Mouse (Mus musculus) forebrain, embryonic 16.5 days (tissue): ENCODE measurements at regions not wholly inside any gene's neighbourhood (a gene's known extent, or its start where the extent isn't known, plus 50 kb on each side); places are given as distances from the start of the nearest gene placed in this dataset.

Source experiments
- ATAC-seq: fragments of 200-750 bp; cut with Nextera tagmentation; 2 replicates; pipeline ENCODE4 v1.8.0; 2017; ENCODE audit warnings: mild to moderate bottlenecking, moderate library complexity
- H3K27ac ChIP-seq: fragments of 300-500 bp; sonication (generic); 2 replicates; pipeline ENCODE4 v1.5.1; 2014; ENCODE audit warnings: low read length, control low read depth
- H3K27me3 ChIP-seq: fragments of 300-500 bp; sonication (generic); replicated peaks from 2 replicates; pipeline ENCODE4 v1.6.1; 2014; ENCODE audit warnings: low read length; ENCODE audit not compliant: control insufficient read depth, insufficient read depth
- H3K36me3 ChIP-seq: fragments of 300-500 bp; sonication (generic); 2 replicates; pipeline ENCODE4 v1.6.1; 2014; ENCODE audit not compliant: control insufficient read depth, insufficient read depth
- H3K4me1 ChIP-seq: fragments of 300-500 bp; sonication (generic); replicated peaks from 2 replicates; pipeline ENCODE4 v1.6.1; 2014; ENCODE audit warnings: low read length; ENCODE audit not compliant: control insufficient read depth, insufficient read depth
- H3K4me2 ChIP-seq: fragments of 300-500 bp; sonication (generic); 2 replicates; pipeline ENCODE4 v1.6.1; 2014; ENCODE audit warnings: mild to moderate bottlenecking, low read length, control low read depth
- H3K4me3 ChIP-seq: fragments of 300-500 bp; sonication (generic); replicated peaks from 2 replicates; pipeline ENCODE4 v1.5.1; 2014; ENCODE audit warnings: mild to moderate bottlenecking, low read length, control low read depth
- H3K9ac ChIP-seq: fragments of 300-500 bp; sonication (generic); replicated peaks from 2 replicates; pipeline ENCODE4 v1.6.1; 2014; ENCODE audit warnings: low read depth, low read length, control low read depth
- H3K9me3 ChIP-seq: fragments of 300-500 bp; sonication (generic); 2 replicates; pipeline ENCODE4 v1.6.1; 2016; ENCODE audit warnings: low read length; ENCODE audit not compliant: control insufficient read depth
- WGBS: fragments of 180-500 bp; shearing (Covaris S2); extraction: QIAGEN DNeasy Blood & Tissue Kit; methylation state at CpG from one replicate; pipeline ENCODE4 v1.1.7; 2014; 5-methylcytosine and 5-hydroxymethylcytosine counted together

- WGBS: 69% methylated on average over 2 of the region's 2 CpGs
- no peak for ATAC-seq
Observed at GRCm38 (mm10) chr16:47754671-47755070, 528.9 kb upstream of the Dppa4 start.

GRCm38 (mm10) chr16:47758296-47758695, 525.2 kb upstream of the Dppa4 start:
- H3K4me2 ChIP-seq: no peak overlapping the region
- ATAC-seq: no peak

More at GRCm38 (mm10) chr16:47754671-47755070, 528.9 kb upstream of the Dppa4 start:
- Histone ChIP-seq H3K4me3 (no peak overlapping the region), H3K36me3 (no peaks in the 10 kb centered on the region), H3K27ac (no peak overlapping the region), H3K4me1 (no peaks in the 10 kb centered on the region), H3K27me3 (no peaks in the 10 kb centered on the region), H3K9me3 (no peaks in the 10 kb centered on the region), H3K9ac (no peak overlapping the region), H3K4me2 (no peak overlapping the region)

GRCm38 (mm10) chr16:47765742-47766141, 517.8 kb upstream of the Dppa4 start:
- no peaks in the 10 kb centered on the region for H3K4me1 ChIP-seq
- H3K27ac ChIP-seq: no peak overlapping the region
- no peaks in the 10 kb centered on the region for H3K27me3 ChIP-seq
- 59% methylated on average over 3 of the region's 3 CpGs for WGBS
- ATAC-seq: no peak
- H3K36me3 ChIP-seq: no peaks in the 10 kb centered on the region
- no peak overlapping the region for H3K9ac ChIP-seq
- no peak overlapping the region for H3K4me3 ChIP-seq
- H3K4me2 ChIP-seq: no peak overlapping the region
- no peaks in the 10 kb centered on the region for H3K9me3 ChIP-seq

More at GRCm38 (mm10) chr16:47758296-47758695, 525.2 kb upstream of the Dppa4 start:
- no peaks in the 10 kb centered on the region for H3K4me1 ChIP-seq
- no peak overlapping the region for H3K4me3 ChIP-seq
- H3K36me3 ChIP-seq: no peaks in the 10 kb centered on the region
- H3K27ac ChIP-seq: no peak overlapping the region
- no peak overlapping the region for H3K9ac ChIP-seq
- no peaks in the 10 kb centered on the region for H3K27me3 ChIP-seq
- WGBS: 62% methylated on average over 1 of the region's 1 CpGs
- H3K9me3 ChIP-seq: no peaks in the 10 kb centered on the region

- Histone ChIP-seq H3K4me1 (no peaks in the 10 kb centered on the region), H3K4me3 (no peak overlapping the region), H3K27ac (no peak overlapping the region), H3K36me3 (no peaks in the 10 kb centered on the region), H3K27me3 (no peaks in the 10 kb centered on the region), H3K9ac (no peak overlapping the region), H3K9me3 (no peaks in the 10 kb centered on the region), H3K4me2 (no peak overlapping the region)
- ATAC-seq: no peak
- WGBS: 59% methylated on average over 5 of the region's 5 CpGs
Observed at GRCm38 (mm10) chr16:47788515-47788914, 495.0 kb upstream of the Dppa4 start.

GRCm38 (mm10) chr16:47790666-47791065, 492.9 kb upstream of the Dppa4 start:
- Histone ChIP-seq H3K4me1 (no peaks in the 10 kb centered on the region), H3K9me3 (no peaks in the 10 kb centered on the region), H3K27me3 (no peaks in the 10 kb centered on the region), H3K4me2 (no peak overlapping the region), H3K36me3 (no peaks in the 10 kb centered on the region), H3K9ac (no peak overlapping the region), H3K27ac (no peak overlapping the region), H3K4me3 (no peak overlapping the region)
- ATAC-seq: no peak
- WGBS: 49% methylated on average over 6 of the region's 6 CpGs

- Histone ChIP-seq H3K4me1 (no peaks in the 10 kb centered on the region), H3K4me3 (no peak overlapping the region), H3K4me2 (no peak overlapping the region), H3K9me3 (no peaks in the 10 kb centered on the region), H3K27me3 (no peaks in the 10 kb centered on the region), H3K36me3 (no peaks in the 10 kb centered on the region), H3K9ac (no peak overlapping the region), H3K27ac (no peak overlapping the region)
- no peak for ATAC-seq
- WGBS: 90% methylated on average over 3 of the region's 3 CpGs
Observed at GRCm38 (mm10) chr16:47791456-47791855, 492.1 kb upstream of the Dppa4 start.

- Histone ChIP-seq H3K27me3 (no peaks in the 10 kb centered on the region), H3K4me2 (no peak overlapping the region), H3K27ac (no peak overlapping the region), H3K9me3 (no peaks in the 10 kb centered on the region), H3K4me1 (no peaks in the 10 kb centered on the region), H3K36me3 (no peaks in the 10 kb centered on the region), H3K9ac (no peak overlapping the region), H3K4me3 (no peak overlapping the region)
- 78% methylated on average over 2 of the region's 2 CpGs for whole genome bisulfite sequencing
- no peak for ATAC-seq
Observed at GRCm38 (mm10) chr16:47798838-47799237, 484.7 kb upstream of the Dppa4 start.

- no peak for ATAC-seq
- Histone ChIP-seq H3K4me1 (no peaks in the 10 kb centered on the region), H3K27ac (no peak overlapping the region), H3K4me3 (no peak overlapping the region), H3K27me3 (no peaks in the 10 kb centered on the region), H3K36me3 (no peaks in the 10 kb centered on the region), H3K4me2 (no peak overlapping the region), H3K9me3 (no peaks in the 10 kb centered on the region), H3K9ac (no peak overlapping the region)
- WGBS: 91% methylated on average over 3 of the region's 3 CpGs
Observed at GRCm38 (mm10) chr16:47843169-47843568, 440.4 kb upstream of the Dppa4 start.

- no peak overlapping the region for H3K4me2 ChIP-seq
- H3K9me3 ChIP-seq: no peaks in the 10 kb centered on the region
- WGBS: 74% methylated on average over 1 of the region's 1 CpGs
- H3K9ac ChIP-seq: no peak overlapping the region
- no peaks in the 10 kb centered on the region for H3K4me1 ChIP-seq
- H3K27me3 ChIP-seq: no peaks in the 10 kb centered on the region
- no peak overlapping the region for H3K4me3 ChIP-seq
- no peaks in the 10 kb centered on the region for H3K36me3 ChIP-seq
- no peak for ATAC-seq
- no peak overlapping the region for H3K27ac ChIP-seq
Observed at GRCm38 (mm10) chr16:47851631-47852030, 431.9 kb upstream of the Dppa4 start.

- Histone ChIP-seq H3K9ac (no peak overlapping the region), H3K36me3 (no peaks in the 10 kb centered on the region), H3K27me3 (no peaks in the 10 kb centered on the region), H3K4me2 (no peak overlapping the region), H3K4me1 (no peaks in the 10 kb centered on the region), H3K4me3 (no peak overlapping the region), H3K9me3 (no peaks in the 10 kb centered on the region), H3K27ac (no peak overlapping the region)
- no peak for ATAC-seq
- 75% methylated on average over 3 of the region's 3 CpGs for WGBS
Observed at GRCm38 (mm10) chr16:47859840-47860239, 423.7 kb upstream of the Dppa4 start.
